Mouse (Mus musculus) lung, postnatal 0 days (tissue): ENCODE measurements at regions not wholly inside any gene's neighbourhood (a gene's known extent, or its start where the extent isn't known, plus 50 kb on each side); places are given as distances from the start of the nearest gene placed in this dataset.

Experiments
- CTCF ChIP-seq: IDR thresholded peaks from 2 replicates; pipeline ENCODE4 v1.5.1; 2016; ENCODE audit warnings: antibody characterized with exemption, mild to moderate bottlenecking
- EP300 ChIP-seq: IDR thresholded peaks from 2 replicates; pipeline ENCODE4 v1.6.1; 2016; ENCODE audit warnings: antibody characterized with exemption, mild to moderate bottlenecking, control low read depth

- TF ChIP-seq CTCF (no peak), EP300 (no peak)
These were observed 2778.7 kb downstream of the 9330182O14Rik start for GRCm38 (mm10) chr15:42912880-42913279.
